Mouse (Mus musculus): ENCODE results near the gene Znfx1. TPM values are rescaled to one million over a fixed set of nuclear protein-coding genes. Genes with fewer than 3 reads are reported as not detected.

The Znfx1 gene
- total RNA-seq, 2 experiments from 2014 or later, result 19.3 to 21.6 TPM

DNA sequence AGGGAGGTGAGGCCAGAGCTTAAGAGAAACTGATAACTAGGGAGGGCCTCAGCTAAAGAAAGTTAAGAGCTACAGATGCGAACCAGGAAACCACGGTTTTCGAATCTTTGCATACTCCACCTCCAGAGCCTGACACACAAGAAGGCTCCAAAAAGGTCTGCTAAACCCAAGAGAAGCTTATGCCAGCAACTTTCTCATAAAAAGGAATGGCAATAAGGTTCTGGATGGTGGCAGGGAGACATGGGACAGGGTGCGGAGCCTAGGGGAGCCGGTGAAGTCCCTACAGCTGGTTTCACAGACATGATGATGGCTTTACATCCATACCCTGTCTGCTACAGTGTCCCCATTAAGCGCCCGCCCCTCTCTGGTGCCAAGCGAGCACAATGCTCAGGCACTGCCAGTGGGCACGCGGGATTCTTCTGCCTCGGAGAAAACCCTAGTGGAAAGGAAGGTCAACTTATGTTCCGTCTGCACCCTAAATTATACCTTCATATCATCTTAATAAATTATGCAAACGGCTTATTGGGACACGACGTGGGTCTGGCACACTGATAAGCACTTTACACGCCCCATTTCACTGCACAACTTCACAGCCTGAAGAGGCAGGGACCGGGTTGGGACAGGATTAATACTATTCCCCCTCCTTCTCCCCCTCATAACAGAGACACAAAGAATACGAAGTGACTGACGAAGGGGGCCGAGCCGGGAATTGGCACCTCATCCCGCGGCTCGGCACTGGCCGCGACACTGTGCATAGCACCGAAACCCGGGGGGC lies 67.6 kb downstream of the Znfx1 start:
- peak; percentile 15 for DNase-seq

- no peak for DNase-seq
These were observed 70.9 kb downstream of the Znfx1 start for GRCm38 (mm10) chr2:166991945-166992344.

- no peak for DNase-seq
These were observed 72.0 kb downstream of the Znfx1 start for GRCm38 (mm10) chr2:166990861-166991260.

Other genes starting within 250 kb of the Znfx1 start
- gene Cse1l, start 157.0 kb downstream of the Znfx1 start, total RNA-seq (2021), result 10 to 100 TPM; 47.1 to 49.5 TPM
- gene Stau1, start 66.7 kb downstream of the Znfx1 start, total RNA-seq (2021), result 10 to 100 TPM; 30.4 to 32.3 TPM
- 1 to 10 TPM; 5.5 to 6.8 TPM for gene Ddx27, start 47.8 kb downstream of the Znfx1 start, total RNA-seq (2021)
- gene Kcnb1, start 127.1 kb upstream of the Znfx1 start, total RNA-seq (2021), result 10 to 100 TPM; 22.1 to 27.4 TPM
- gene Ptgis, start 177.6 kb upstream of the Znfx1 start, total RNA-seq (2021), result 1 to 10 TPM; 4.2 to 5.5 TPM

All from gastrocnemius, postnatal 25 days (tissue).